Mouse (Mus musculus) ES-E14 (cell line): ENCODE data around the gene Mbd3.

Source experiments
- HCFC1 ChIP-seq: IDR thresholded peaks from 2 replicates; pipeline ENCODE4 v1.6.1; 2012; ENCODE audit warnings: low read length, inconsistent platforms, borderline replicate concordance; ENCODE audit not compliant: insufficient read depth
- MAFK ChIP-seq: IDR thresholded peaks from 2 replicates; pipeline ENCODE4 v1.6.1; 2014; ENCODE audit warnings: mild to moderate bottlenecking, low read depth, low read length, inconsistent platforms; ENCODE audit not compliant: insufficient read depth

GRCm38 (mm10) chr10:80388731-80389130 lies 10.6 kb downstream of the Mbd3 start:
- TF ChIP-seq HCFC1 (no peak), MAFK (no peak)
